Mouse (Mus musculus) liver, postnatal 0 days (tissue): ENCODE results near the gene Ffar2.

Experiments used
- CTCF ChIP-seq: sonication (generic); IDR thresholded peaks from 2 replicates; pipeline ENCODE4 v1.5.1; 2016; ENCODE audit warnings: antibody characterized with exemption, low read depth
- EP300 ChIP-seq: IDR thresholded peaks from 2 replicates; pipeline ENCODE4 v1.6.1; 2016; ENCODE audit warnings: antibody characterized with exemption, low read depth, mild to moderate bottlenecking

DNA sequence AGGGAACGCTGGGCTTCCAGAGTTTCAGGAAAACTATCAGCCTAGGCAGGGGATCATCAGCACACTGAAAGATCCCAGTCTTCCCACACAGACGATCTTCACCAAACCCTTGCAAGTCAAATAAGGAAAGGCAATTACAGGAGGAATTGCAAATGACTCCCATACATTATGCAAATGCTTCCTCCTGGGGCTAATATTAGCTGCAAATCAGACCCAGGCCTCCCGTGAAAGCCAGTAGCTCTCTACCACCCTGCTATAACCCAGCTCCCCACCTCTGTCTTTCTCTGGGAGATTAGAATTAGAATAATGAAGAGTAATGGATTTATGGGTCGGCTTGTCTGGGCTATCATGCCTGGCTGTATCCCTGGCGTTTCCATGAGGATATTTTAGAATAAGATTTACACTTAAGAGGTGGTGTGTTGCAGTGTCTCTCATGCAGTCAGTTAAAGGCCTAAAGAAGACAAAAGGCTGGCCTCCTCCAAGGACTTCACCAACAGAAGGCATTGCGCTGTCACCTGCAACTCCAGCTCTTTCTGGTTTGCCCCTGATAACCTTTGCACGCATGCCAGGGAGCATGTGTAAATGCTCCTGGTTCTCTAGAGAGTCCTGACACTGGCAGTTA lies 21.2 kb upstream of the Ffar2 start:
- TF ChIP-seq EP300 (no peak), CTCF (no peak)
